Mouse (Mus musculus) lung, postnatal 14 days (tissue): Measurements from ENCODE around the gene Iyd.

Source experiments
- DNase-seq: peaks from one replicate; pipeline ENCODE4 v3.0.0; 2021

The Iyd gene

DNA sequence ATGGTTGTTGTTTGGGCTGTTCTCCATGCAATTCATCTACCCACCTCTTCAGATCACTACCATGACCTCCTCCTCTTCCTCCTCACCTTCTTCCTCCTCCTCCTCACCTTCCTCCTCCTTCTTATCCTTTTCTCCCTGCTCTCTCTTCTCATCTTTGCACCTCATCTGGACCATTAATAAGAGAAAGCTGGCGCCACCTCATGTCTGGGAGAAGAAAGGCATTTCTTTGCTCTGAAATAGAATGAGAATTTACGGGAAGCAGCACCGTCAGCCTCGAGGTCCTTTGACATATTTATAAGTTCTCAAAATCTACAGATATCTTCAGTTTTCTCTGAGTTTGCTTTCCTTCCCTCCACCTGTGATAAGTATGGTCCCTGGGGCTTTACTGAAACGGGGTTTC lies 15.1 kb downstream of the Iyd start:
- DNase-seq = no peak

DNA sequence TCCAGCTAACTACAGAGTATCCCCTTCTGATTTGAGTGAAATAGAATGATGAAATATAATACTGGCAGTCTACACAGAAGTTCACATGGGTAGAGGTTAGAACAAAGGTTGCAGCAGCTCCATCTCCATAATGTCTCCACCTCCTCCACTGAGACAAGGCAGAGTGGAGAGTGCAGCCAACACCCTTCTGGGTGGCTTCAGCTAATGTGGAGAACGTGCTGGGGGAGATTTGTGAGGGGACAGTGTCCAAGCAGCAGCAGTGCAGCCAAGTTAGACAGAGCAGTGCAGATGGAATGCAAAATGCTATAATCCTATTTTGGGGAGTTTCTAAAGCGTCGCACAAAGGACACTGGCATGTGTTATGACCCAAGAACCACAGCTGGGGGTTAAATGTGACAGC lies 16.5 kb downstream of the Iyd start:
- no peak for DNase-seq

DNA sequence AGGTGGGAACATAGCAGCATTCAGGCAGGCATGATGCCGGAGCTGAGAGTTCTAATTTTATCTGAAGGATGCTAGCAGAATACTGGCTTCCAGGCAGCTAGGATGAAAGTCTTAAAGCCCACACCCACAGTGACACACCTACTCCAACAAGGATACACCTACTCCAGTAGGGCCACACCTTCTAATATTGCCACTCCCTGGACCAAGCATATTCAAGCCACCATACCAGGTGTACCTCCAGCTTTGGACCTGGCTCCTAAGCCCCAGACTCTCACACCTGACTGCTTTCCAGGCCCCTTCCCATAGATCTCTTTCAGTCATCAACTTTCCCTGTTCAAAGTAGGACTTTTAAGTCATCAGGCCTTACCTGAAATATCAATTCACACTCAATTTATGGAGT lies 19.1 kb downstream of the Iyd start:
- no peak for DNase-seq

DNA sequence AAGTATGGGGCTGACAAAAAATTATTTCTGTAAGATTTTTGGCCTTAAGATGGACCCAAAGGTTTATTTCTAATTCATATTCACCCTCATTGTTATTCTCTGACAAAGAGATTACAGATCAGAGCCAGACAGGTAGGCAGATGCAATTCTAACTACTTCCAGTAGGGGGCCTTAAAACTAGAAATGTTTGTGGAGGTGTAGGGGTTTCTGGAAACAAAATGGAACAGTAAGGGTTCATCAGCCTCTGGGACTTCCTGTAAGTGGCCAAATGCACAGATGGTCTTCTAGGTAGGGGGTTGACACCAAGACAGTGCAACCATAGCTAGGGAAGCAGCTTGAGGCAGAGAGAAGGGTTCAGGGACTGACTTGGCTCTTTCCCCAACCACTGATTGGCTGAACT lies 22.1 kb downstream of the Iyd start:
- no peak for DNase-seq

DNA sequence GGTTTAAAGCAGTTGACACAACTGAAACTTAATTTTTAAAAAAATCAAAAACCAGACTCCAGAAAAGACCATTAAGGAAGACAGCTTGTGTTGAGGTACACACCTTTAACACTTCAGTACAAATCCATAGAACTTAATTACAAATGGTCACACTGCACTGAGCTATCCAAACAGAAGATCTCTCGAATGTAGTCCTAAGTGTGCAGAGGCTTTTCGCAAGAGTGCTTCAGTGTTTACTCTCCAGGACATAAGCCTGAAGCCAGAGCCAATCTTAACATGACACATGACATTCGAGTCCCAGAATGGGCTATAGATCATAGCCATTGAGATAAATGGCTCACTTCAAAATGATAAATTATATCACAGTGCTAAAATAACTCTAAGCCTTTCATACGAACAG lies 25.1 kb downstream of the Iyd start:
- no peak for DNase-seq

DNA sequence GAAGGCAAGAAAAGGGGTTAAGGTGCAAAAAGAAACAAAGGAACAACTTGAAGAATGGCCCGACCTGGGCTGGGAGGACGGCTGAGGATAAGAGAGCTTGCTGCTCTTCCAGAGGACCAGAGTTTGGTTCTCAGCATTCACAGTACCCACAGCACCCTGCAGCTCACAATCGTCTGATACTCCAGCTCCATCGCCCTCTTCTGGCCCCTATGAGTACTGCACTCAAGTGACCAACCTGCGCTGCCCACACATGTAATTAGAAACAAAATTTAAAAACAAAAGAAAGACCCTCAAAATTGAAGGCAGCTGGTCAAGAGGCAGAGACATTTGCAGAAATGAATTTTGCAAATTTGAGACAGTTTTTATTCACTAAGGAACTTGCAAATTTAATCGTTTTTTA lies 27.8 kb downstream of the Iyd start:
- DNase-seq = no peak

DNA sequence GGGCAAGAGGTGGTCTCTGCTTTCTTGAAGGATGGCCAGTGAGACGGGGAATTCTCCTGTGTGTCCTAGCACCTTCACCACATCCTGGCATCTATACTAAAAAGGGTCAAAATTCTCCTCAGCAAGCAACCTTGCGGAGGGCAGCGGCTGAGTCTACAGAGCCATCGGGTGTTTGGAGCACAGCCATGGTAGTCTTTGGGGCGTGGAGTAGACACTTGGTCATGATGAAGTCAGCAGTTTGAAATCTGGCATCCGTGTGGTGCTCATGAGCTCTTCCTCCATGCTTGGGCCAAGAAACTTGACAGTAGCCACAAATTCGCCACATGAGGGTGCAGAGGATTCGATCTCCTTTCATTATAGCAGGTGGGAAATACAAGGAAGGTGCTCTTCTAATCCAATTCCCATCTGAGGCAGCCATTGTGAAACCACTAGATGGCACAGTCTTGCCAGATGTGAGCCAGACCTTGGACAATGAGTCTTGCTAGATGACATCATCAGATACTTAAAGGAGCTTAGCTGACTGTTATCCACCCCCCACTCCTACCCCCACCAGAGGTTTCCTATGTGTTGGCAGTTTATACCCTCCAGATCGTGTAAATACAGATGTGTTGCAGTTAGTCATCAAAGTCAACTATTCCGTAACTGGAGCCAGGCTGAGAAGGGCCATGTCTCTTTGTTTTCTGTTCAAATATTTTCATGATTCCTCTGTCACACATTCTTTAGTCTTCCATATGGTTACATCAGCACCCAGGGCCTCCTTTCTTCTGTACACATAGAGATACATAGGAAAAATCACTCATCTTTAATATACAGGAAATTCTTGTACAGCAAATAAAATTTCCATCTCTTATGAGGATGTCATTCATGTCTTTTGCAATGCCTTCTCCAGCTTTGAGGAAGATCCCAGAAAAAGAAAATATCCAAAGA lies 32.9 kb downstream of the Iyd start:
- peak; percentile 54 for DNase-seq

DNA sequence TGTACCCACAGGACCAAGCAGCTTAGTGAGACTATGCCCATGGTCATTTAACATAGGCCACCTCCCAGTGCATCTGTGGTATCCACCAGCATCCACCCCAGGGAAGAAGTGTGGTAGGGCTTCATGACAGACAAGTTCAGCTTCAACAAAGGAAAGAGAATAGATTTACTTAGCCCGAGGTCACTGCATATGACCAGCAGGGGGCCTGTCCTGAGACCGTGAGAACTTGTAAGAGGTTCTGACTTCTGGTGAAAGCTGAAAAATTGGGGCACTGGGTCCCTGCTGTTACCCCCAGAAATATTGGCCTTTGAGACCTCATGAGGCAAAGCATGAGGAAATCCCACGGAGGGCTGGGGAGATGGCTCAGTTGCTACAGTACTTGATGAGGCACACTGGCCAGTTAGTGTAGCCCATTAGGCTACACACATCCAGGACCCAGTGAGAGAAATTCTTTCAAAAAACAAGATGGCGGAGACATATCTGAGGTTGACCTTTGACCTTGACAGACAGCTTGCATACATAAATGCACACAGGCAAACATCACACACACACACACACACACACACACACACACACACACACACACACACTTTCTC lies 34.0 kb downstream of the Iyd start:
- DNase-seq = peak; percentile 64

DNA sequence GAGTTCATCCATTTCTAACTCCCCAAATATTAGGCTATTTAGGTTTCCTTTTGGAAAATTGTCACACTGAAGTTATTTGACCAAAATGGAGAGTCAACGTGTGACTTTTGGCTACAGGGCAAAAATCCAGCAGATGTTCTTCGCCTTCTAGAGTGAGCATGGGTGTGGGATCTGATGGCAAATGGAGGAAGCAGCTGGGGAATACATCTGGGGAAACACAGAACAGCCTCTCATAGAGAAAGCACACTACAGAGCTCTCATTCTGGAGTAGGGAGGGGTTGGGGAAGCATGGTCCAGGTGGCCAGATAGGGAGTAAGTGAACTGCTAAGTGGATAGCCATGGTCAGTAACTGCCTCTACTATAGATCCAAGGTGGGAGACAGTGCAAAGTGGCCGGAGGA lies 50.6 kb downstream of the Iyd start:
- DNase-seq = no peak

DNA sequence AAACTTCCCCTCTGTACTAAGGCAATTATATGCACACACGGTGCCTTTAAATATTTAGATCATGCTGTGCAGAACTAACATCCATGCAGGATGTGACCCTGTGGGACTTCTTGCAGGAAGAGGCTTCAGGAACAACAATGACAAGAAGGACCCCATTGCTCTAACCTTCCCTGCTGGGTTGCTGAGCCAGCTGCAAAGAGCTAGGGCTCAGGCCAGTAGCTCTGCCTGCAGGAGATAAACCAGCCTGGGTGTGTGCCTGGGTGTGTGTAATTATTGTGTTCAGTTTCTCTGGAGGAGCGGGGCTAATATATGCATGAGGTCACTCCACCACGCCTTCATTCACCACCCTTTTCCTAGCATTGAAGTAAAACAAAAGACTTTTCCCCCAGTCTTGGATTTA lies 51.8 kb downstream of the Iyd start:
- DNase-seq = no peak

DNA sequence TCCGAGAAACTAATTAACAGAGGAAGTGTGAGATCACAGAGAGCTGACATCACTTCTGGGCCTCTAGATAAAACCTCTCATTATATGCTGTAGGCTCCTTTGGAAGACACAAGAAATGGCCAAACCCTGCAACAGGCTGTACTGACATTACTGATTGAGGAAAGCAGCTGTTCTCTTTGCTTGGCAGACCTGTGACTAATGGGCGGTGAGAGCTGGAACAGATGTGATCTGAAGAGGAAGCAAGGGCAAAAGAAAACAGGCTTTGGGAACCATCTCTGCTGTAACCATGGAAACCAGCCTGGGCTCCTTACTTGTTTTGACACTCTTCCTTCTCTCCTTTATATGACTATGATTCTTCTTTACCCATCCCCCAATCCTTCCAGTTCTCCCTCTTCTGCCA lies 56.7 kb downstream of the Iyd start:
- DNase-seq = no peak

DNA sequence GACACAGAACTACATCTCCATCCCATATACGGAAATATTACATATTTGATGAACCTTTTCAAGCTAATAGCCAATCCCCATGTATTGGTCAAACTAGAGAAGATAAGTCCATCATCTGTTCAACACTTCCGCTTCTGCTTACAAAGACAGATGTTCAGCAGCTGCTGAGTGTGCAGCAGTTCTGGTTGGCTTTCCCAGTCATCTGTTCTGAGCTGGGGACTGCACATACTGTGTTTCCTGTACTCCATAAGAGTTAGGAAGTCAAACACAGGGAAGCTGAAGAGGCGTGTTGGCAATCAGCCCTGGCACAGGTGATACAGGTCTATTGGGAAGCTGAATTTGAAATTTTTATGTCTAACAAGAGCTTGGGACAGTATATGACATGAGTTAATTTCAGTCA lies 57.7 kb downstream of the Iyd start:
- no peak for DNase-seq
